Mouse (Mus musculus) cortical plate, adult 2 months (tissue): ENCODE measurements around the gene Arid1b. TPM values are rescaled to one million over a fixed set of nuclear protein-coding genes. Genes with fewer than 3 reads are reported as not detected.

Source experiments
- H3K27ac ChIP-seq: fragments of 200-500 bp; 2 replicates; pipeline ENCODE4 v1.5.1; 2012; ENCODE audit warnings: low read length, control low read depth, inconsistent platforms; ENCODE audit not compliant: insufficient read depth
- H3K4me1 ChIP-seq: fragments of 200-500 bp; 2 replicates; pipeline ENCODE4 v1.6.1; 2011; ENCODE audit warnings: low read length; ENCODE audit not compliant: control insufficient read depth, insufficient read depth
- H3K4me3 ChIP-seq: fragments of 200-500 bp; 2 replicates; pipeline ENCODE4 v1.5.1; 2011; ENCODE audit warnings: mild to moderate bottlenecking, low read length, control low read depth; ENCODE audit not compliant: insufficient read depth
- CTCF ChIP-seq: fragments of 200-500 bp; IDR thresholded peaks from 2 replicates; pipeline ENCODE4 v1.5.1; 2011; ENCODE audit warnings: mild to moderate bottlenecking, control low read depth, low read length; ENCODE audit not compliant: insufficient read depth; ENCODE audit errors: extremely low read depth
- POLR2A ChIP-seq: fragments of 200-500 bp; IDR thresholded peaks from 2 replicates; pipeline ENCODE4 v1.6.1; 2011; ENCODE audit warnings: mild to moderate bottlenecking, low read length, control low read depth; ENCODE audit not compliant: insufficient read depth; ENCODE audit errors: extremely low read depth
- polyA plus RNA-seq: library from polyadenylated mRNA; depleted of rRNA; stranded (reverse); fragments of >200 nt; gene quantifications from 2 replicates; pipeline ENCODE4 v1.2.3, GENCODE M21; 2012

Arid1b gene
- polyA plus RNA-seq, 1 experiment, result 22.8 TPM

- Histone ChIP-seq H3K4me3 (no peak overlapping the region), H3K27ac (no peak overlapping the region), H3K4me1 (no peaks in the 10 kb centered on the region)
- no peak for TF ChIP-seq CTCF
- TF ChIP-seq POLR2A, result no peak
Measured at GRCm38 (mm10) chr17:4968035-4968434, 26.1 kb upstream of the Arid1b start.

DNA sequence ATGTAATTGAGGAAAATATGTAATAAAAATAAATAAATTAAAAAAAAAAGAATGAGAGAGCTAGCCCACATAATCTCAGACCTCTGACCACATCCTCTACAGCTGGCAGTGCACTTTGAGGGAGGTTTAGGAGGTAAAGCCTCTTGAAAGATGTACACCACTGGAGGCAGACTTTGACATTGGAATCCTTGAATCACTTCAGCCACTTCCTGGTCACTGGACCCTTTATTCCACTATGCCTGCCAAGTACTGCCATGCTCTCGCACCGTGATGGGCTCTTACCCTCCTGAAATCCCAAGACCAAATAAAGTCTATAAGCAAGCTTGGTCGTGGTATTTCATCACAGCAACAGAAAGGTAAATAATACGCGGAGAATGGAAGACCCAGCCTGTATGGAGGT is 25.3 kb upstream of the Arid1b start:
- no peak overlapping the region for H3K4me3 ChIP-seq
- no peak overlapping the region for H3K27ac ChIP-seq
- no peaks in the 10 kb centered on the region for H3K4me1 ChIP-seq
- TF ChIP-seq POLR2A (no peak), CTCF (no peak)

DNA sequence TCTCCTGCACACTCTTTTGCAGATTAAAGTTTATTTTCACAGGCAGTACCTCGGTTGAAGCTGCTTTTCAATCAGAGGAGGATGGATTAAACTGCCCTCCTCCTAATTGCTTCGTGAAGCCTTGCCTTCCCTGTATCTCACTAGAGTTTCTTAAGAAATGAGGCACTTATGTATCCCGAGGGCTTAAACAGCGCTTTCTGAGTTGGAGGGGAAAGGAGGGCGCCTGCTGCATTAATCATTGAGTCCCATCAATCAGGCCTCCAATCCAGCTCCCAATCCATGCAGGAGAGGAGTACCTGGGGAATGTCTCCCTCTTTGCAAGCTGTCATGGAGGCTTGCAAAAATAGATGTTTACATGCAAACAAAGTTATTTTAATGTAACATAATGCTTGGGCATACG is 21.9 kb upstream of the Arid1b start:
- Histone ChIP-seq H3K4me3 (no peak overlapping the region), H3K4me1 (no peaks in the 10 kb centered on the region), H3K27ac (no peak overlapping the region)
- TF ChIP-seq POLR2A (no peak), CTCF (no peak)

GRCm38 (mm10) chr17:4974736-4975135 is 19.4 kb upstream of the Arid1b start:
- Histone ChIP-seq H3K27ac (no peak overlapping the region), H3K4me1 (no peaks in the 10 kb centered on the region), H3K4me3 (no peak overlapping the region)
- TF ChIP-seq CTCF (no peak), POLR2A (no peak)

DNA sequence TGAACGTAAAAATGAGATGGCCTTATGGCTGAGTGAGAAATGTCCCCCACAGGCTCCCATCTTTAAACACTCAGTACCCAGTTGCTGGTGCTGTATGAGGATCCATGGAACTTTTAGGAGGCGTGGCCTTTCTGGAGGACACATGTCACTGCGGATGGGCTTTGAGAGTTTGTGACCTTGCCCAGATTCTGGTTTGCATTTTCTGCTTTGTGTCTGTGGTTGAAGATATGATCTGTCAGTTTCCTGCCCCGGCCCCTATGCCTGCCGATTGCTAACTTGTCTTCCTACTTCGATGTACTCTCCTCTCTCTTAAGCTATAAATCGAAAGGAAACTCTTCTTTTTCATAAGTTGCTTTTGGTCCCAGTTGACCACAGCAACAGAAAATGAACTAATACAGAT is 14.0 kb upstream of the Arid1b start:
- Histone ChIP-seq H3K27ac (no peak overlapping the region), H3K4me1 (no peaks in the 10 kb centered on the region), H3K4me3 (no peak overlapping the region)
- TF ChIP-seq CTCF (no peak), POLR2A (no peak)

GRCm38 (mm10) chr17:4982819-4983218 is 11.3 kb upstream of the Arid1b start:
- no peaks in the 10 kb centered on the region for H3K4me1 ChIP-seq
- no peak overlapping the region for H3K27ac ChIP-seq
- TF ChIP-seq POLR2A (no peak), CTCF (no peak)
- H3K4me3 ChIP-seq, result no peak overlapping the region

GRCm38 (mm10) chr17:4984691-4985090 is 9.4 kb upstream of the Arid1b start:
- H3K4me1 ChIP-seq, result no peaks in the 10 kb centered on the region
- TF ChIP-seq POLR2A (no peak), CTCF (no peak)
- no peak overlapping the region for H3K4me3 ChIP-seq
- no peak overlapping the region for H3K27ac ChIP-seq

- Histone ChIP-seq H3K4me3 (no peak overlapping the region), H3K4me1 (peaks cover 2% of the 10 kb centered on the region; the same call in 1 of the 2 replicates), H3K27ac (no peak overlapping the region)
- TF ChIP-seq POLR2A (no peak), CTCF (no peak)
Measured at GRCm38 (mm10) chr17:4990911-4991560, 3.1 kb upstream of the Arid1b start.

GRCm38 (mm10) chr17:4991600-4991999 is 2.5 kb upstream of the Arid1b start:
- Histone ChIP-seq H3K4me1 (peaks cover 2% of the 10 kb centered on the region; the same call in 1 of the 2 replicates), H3K27ac (no peak overlapping the region), H3K4me3 (no peak overlapping the region)
- no peak for TF ChIP-seq POLR2A
- TF ChIP-seq CTCF, result no peak

GRCm38 (mm10) chr17:4993497-4993839 is 664 bp upstream of the Arid1b start:
- Histone ChIP-seq H3K4me3 (peak overlapping the region; percentile 98), H3K4me1 (peaks cover 2% of the 10 kb centered on the region; the same call in 1 of the 2 replicates), H3K27ac (peak overlapping the region; percentile 90)
- no peak for TF ChIP-seq POLR2A
- TF ChIP-seq CTCF, result no peak

DNA sequence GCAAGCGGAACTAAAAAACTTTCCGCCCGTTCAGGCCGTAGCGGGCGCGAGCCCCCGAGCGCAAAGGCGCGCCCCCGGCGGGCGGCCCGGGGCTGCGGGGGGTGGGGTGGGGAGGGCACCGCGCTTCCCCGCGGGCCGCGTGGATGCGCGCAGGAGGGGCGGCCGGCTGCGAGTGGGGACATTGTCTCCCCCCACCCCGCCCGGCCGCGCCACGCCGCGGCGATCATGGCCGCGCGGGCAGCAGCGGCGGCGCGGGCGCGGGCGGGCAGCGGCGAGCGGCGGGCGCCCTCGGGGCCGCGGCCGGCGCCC is 326 bp downstream of the Arid1b start:
- H3K27ac ChIP-seq, result peak overlapping the region; percentile 100
- H3K4me3 ChIP-seq, result peak overlapping the region; percentile 98
- no peak for TF ChIP-seq CTCF
- no peak for TF ChIP-seq POLR2A
- peaks cover 2% of the 10 kb centered on the region; the same call in 1 of the 2 replicates for H3K4me1 ChIP-seq
